Mouse (Mus musculus) adrenal gland, adult 18-20 months (tissue): ENCODE data around the gene Ebp. TPM values are rescaled to one million over a fixed set of nuclear protein-coding genes. Genes with fewer than 3 reads are reported as not detected.

ENCODE experiments used
- DNase-seq, 2 experiments: peaks; one replicate each; pipeline ENCODE4 v3.0.0; 2021 to 2022; ENCODE audit warnings: low spot score in 2 of 2
- total RNA-seq, 2 experiments: library from RNA; stranded (reverse); gene quantifications; 1 replicate in 1 of 2; 2 replicates in 1 of 2; pipeline ENCODE4 v1.2.3; 2021

Gene Ebp
- total RNA-seq, 2 experiments from 2014 or later: 44.2 to 76.5 TPM

DNA sequence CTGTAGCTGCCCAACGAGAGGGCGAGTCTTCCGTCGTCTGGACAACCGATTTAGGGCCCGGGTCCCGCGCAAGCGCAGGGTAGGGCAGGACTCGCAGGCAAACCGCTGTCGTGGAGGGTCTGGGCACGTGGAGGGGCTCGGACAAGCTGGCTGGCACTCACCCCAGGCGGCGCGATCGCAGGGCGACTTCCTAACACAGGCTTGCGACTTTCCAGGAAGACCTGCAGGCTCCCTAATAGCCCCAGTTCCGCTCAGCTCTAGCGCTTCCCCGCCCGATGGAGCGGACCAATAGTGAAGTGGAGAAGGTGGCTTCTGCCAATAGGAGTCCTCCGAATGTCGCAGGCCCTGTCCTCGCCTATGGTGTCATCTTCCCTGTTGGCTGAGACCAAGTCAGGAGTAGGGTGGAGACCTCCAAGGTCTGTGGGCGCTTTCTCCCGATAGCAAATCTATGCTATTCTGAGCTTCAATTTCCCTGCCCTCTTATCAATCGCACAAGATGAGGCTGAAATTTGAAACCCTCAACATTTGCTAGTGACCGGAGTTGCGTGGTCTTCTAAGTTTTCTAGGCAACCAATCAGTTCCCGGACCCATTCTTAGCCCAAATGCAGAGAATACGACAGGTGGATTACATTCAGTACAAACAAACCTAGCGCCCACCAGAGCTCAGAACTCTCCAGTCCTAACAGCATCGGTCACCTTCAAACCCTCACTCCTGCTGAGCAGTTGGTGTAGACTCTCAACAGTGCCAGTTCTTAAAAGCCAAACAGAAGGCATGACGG, 483 bp downstream of the Ebp start:
- DNase-seq: peak; percentile 58 to 66

- DNase-seq: no peak
Observed at GRCm38 (mm10) chrX:8192126-8192639, 1.1 kb downstream of the Ebp start.

- no peak for DNase-seq
Observed at GRCm38 (mm10) chrX:8182871-8183540, 10.3 kb downstream of the Ebp start.

- DNase-seq: no peak
Observed at GRCm38 (mm10) chrX:8179646-8180045, 13.7 kb downstream of the Ebp start.

DNA sequence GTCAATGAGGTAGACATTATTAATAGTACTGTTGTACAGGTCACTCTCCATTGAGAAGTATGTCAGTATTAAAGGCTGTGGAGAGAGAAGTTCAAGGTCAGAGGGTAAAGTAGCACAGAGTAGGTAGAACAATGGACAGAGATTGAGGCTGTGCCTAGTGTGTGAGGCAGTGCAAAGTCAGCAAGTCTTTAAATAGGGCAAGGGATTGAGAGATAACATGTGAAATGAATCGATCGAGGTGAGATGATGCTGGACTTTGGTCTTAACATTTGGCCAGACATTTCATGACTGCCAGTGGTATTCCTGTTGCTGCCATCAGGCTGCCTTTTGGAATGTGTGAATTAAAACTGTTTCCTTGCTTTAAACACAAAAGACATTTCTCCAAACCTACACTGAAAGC, 14.4 kb downstream of the Ebp start:
- DNase-seq: no peak

DNA sequence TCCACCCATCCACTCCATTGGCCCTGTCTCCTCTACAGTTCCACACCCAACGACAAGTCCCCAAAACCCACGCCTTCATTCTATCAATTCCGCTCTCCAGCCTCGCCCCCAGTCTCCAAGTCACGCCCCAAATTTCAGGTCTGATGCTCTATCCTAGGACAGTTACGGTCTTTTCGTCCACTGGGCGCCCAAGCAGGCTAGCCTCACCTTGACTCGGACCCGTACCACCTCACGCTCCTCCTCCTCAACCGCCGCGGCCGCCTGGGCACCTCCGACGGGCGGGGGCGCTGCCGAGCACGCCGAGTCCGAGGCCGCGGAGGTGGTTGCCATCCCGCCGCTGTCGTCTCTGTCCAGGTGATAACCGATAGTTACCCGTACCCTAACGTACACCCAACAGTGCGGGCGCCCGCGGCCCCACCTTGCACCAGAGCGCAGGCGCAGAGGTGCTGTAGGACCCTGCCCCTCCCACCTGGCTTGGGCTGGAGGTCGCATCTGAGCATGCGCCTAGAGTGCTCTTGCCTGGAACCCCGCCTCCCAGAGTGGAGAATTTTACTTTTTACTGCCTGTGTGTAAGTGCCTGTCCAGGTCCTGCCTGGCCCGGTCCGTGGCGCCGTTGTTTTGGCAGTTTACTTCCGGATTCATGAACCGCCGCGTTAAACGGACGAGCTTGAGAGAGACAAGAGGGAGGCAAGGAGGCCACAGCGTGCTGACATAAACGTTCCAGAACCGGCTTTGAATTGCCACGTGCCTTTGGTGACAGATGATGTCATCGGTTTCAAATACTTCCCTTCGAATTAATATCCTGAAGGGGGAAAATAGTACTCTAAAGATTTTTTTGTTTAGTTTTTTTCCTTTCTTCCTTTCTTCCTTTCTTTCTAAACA, 17.6 kb downstream of the Ebp start, which contains the start of gene Tbc1d25:
Gene Tbc1d25, minus strand, starts transcription at position 678 of the 882 bp plus-strand sequence.
- peak; percentile 67 to 71 for DNase-seq

DNA sequence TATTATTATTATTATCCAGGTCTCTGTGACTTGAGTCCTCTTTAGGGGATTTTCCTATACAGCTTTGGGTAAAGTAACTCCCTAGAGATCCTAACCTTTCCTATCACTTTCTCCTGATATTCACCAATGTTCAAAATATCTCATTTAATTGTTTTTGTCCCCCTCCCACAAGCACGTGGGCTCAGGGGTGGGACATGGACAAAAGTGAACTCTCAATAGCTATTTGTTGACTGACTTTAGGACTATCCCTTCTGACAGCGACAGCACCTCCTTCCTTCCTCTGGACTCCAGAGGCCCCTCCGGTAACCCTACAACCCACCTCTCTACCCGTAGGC, 18.2 kb downstream of the Ebp start:
- no peak for DNase-seq

DNA sequence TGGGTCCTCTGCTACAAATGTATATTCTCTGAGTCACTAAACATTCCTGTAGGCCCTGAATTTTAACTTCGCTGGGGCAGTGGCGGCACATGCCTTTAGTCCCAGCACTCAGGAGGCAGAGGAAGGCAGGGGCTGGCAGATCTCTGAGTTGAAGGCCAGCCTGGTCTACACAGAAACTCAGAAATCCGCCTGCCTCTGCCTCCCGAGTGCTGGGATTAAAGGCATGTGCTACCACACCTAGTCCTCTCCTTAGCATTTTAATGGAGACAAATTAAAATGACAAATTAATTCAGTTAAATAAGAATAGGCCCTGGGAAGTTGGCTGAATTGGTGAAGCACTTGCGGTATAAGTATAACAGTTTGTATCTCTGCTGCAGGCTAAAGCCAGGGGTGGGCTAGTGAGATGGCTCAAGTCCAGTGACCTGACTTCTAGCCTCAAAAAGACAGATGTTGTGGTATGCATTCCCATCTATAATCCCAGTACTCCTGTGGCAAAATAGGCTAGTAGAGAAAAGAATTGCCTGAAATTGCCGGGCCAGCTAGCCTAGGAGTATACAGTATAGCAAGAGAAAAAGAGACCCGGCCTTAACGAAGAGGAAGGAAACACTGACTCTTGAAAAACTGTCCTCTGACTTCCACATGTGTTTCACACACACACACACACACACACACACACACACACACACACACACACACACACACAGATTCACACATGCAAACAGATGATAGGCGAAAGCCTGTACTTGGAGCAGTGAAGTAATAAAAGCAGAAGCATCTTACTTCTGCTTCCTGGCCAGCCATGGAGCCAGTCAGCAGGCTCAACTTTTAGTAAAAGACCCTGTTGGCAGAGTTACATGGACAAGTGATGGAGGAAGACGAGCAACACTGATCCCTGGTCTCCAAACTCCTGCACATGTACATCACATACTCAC, 25.3 kb downstream of the Ebp start:
- DNase-seq: no peak

- DNase-seq: no peak
Observed at GRCm38 (mm10) chrX:8164471-8164870, 28.8 kb downstream of the Ebp start.

GRCm38 (mm10) chrX:8163076-8163475, 30.2 kb downstream of the Ebp start:
- no peak for DNase-seq

- peak; percentile 61 to 70 for DNase-seq
Observed at GRCm38 (mm10) chrX:8145153-8145991, 47.9 kb downstream of the Ebp start, which contains the start of gene Rbm3. Gene Rbm3, minus strand, starts transcription at chrX:8145880.

- no peak for DNase-seq
Observed at GRCm38 (mm10) chrX:8143750-8144149, 49.6 kb downstream of the Ebp start.

DNA sequence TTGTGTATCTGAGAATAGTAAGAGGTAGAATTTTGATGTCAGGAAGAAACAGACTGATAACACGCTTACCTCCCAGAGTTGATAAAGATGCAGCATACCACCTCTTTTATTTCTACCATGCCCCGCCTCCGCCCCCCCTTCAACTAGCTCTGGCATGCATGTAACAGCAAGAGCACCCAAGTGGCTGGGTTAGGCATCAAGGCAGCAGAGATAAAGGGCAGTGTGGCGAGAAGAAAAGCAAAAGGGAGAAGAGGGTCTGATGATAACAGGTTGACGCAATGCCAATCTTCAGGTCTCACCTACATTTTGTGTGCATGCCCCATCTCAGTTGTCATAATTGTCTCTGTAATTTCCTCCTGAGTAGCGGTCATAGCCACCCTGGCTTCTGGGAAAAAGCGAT, 50.4 kb downstream of the Ebp start:
- no peak for DNase-seq

GRCm38 (mm10) chrX:8141058-8141457, 52.3 kb downstream of the Ebp start:
- DNase-seq: no peak

DNA sequence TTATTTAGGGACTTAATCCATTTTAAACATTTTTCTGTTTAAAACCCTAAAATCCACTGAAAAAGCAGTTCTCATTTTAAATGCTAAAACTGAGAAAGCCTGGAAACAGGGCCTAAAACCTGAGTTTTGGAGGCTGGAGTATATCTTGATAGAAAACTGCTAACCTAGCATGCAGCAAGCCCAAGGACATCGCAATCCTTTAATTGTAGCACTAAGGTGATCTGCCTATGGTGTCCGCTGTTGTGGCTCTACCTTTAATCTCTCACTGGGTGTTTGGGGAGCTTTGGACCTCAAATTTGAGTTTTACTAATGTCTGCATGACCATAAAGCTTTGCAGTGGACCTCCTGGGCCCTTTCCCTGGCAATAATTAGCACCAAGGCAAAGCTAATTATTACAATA, 52.9 kb downstream of the Ebp start:
- no peak for DNase-seq

DNA sequence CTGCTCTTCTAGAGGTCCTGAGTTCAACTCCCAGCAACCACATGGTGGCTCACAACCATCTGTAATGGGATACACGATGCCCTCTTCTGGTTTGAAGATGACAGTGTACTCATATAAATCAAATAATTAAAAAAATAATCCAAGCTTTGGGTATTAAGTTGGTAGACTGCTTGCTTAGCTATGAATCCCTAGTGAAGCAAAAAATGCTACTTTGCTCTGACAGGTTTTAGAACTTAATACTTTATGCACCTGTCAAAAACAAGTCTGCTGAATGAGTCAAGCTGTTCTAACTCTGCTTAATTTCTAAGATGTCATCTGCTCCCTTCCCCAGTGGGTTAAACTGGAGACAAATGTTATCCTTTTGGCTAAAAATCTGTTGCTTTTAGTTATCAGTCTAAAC, 53.8 kb downstream of the Ebp start:
- no peak for DNase-seq

DNA sequence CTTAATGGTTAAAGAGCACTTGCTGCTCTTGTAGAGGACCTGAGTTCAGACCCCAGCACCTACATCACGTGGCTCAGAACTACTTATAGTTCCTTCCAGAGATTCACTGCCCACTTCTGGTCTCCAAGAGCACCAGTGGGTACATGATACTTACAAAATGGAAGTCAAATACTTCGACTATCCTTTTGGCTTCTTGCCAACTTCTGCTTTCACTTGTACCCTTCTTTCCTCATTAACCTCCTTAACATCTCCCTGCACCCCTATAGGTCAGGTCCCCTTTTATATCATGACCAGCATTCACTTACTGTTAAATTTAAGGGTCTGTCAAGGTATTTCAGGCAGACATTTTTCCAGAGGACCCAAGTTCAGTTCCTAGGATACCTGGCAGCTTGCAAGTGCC, 57.4 kb downstream of the Ebp start:
- no peak for DNase-seq
